Mouse (Mus musculus): Measurements from ENCODE around the gene 2410004P03Rik.
A peak's percentile ranks its signal among the peaks of the same experiment; 100 is the strongest.

DNA sequence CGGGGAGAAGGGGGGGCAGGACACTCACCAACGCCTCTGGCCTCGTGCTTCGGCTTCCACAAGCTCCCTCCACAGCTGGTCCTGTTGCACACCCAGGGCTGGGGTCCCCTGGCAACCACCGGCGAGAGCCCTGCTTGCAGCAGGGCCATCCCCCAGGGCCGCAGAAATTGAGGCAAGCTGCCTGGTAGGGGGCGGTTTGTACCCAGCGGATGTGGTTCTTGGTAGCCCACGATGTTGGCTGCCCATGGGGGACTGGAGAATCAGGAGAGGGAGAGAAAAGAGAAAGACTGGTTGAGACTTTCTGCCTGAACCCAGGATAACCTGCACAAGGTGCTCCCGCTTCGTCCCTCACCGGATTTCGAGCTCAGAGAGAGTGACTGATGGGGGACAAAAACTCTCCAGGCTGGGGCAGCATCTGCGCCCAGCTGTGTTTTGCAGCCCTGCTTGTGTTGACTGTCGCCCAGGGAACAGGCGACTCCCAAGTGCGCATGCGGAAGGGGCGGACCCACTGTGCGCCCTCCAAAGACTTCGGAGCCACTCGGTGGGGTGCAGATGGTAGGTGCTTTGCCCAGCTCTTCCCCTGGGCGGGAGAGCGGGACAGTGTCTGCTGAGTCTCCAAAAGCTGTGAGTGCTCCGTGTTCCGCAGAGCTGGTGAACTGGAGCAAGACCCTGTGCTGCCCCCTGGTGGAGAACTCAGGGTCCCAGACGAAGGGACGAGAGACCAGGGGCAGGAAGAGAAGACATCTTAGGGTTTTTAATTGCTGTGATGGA is at the start of gene 2410004P03Rik:
- TF ChIP-seq CTCF (IDR thresholded peaks at IDR 0.05; ENCODE audit: borderline replicate concordance, control insufficient read depth, extremely low read depth, insufficient read depth, low read length, poor library complexity) (peak; percentile 95), POLR2A (IDR thresholded peaks at IDR 0.05; ENCODE audit: control insufficient read depth, extremely low read depth, insufficient read depth, low read length, poor library complexity) (peak; percentile 38; the same call in 1 of the 2 replicates)
